Mouse (Mus musculus) yolk sac, embryonic 10.5 days (tissue): ENCODE results near the gene 2300009A05Rik.
A peak's percentile ranks its signal among the peaks of the same experiment; 100 is the strongest.

ENCODE experiments used
- DNase-seq: peaks from one replicate; pipeline ENCODE4 v3.0.0-alpha.2; 2017; ENCODE audit warnings: low spot score

2300009A05Rik gene

DNA sequence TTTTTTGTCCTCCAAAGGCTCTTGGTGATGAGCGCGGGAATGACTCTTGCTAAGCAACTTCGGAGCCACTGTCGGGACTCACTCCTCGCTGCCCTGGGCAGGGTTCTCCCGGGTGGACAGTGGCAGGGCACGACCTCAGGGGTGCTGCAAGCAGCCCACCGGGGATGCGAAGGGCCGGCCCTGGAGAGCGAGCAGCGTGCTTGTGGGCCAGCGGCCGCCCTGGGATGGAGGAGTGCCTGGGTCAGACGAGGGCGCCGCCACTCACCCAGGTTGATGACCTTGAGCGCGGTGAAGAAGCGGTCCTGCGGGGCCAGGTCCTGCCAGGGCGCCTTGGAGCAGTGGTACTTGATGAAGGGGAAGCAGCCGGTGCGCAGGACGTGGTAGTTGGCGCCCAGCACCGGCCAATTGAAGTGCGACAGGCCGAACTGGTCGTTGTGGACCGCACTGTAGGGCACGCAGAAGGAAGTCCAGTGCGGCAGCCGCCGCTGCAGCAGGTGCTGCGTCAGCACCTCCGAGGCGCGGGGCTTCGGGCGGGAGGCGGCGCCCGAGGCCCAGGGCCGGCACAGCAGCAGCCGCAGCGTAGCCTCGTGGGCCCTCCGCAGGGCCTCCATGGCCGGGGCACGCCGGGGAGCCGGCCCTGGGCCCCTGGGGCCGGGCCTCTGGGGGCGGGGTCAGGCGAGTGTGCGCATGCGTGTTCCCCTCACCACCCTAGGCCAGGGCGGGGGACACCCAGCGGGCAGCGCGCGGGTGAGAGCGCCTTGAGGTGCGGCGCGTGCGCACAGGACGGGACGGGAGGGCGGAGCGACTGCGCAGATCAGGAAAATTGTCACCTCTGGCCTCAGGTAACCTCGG, at the start of gene 2300009A05Rik:
Gene 2300009A05Rik, minus strand, starts transcription at position 636 of the 852 bp plus-strand sequence.
- DNase-seq = peak; percentile 97

DNA sequence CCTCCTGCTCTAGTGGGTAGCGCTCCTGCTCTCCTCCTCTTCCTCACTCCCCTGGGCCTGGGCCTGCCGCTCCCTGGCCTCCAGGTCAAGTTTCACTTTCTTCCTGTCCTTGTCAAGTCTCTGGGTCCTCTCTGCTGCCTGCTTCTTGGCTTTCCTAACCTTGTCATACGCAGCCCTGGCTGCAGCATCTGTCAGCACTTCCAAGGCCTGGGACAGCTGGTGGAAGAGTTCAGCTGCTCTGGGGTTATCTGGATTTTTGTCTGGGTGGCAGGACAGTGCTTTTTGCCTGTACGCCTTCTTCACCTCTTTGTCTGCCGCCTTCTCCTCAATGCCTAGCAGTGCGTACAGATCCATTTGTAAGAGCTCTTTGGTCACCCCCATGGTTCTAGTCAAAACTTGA, 44.6 kb upstream of the 2300009A05Rik start:
- DNase-seq = no peak

DNA sequence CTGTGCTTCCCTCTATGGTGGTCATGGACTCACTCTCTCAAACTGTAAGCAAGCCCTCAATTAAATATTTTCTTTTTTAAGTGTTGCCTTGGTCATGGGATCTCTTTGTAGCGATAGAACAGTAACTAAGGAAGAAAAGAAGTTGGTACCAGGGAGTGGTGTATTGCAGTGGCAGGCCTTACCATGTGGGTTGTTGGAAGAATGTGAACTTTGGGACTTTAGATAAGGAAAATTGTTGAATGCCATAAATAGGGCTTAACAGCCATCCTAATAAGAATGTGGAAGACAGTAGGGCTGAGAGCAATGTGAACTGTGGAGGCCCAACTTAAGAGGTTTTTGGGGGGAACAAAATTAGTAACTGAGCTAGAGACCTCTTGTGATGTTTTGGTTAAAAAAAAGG, 31.6 kb upstream of the 2300009A05Rik start:
- no peak for DNase-seq

DNA sequence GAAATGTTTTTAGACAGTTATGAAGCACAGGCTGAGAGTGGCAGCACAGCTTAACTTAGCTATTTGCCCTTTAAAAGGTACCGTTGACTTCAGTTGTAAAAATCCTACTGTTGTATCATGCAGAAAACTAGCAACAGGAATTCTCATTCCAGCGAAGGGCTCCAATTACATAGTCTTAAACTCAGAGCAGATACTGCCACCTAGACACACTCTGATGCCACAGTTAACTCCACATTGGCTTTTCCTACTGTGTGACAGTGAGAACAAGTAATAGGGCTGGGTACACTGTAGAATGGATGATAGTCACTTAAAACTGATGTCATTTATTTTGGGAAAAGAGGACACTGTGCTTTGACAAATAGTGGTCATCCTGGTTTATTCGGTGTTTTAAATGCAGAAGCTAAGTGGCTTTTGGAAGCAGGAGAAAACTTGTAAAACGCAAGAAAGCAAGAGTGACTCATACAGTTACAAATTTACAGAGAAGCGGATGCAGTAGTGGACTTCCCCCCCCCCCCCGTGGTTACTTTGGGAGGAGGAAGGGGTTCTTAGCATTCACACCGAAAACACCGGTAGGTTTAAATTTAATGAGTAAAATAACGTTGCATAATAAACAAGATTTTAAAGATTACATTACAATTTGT, 22.2 kb upstream of the 2300009A05Rik start:
- no peak for DNase-seq

DNA sequence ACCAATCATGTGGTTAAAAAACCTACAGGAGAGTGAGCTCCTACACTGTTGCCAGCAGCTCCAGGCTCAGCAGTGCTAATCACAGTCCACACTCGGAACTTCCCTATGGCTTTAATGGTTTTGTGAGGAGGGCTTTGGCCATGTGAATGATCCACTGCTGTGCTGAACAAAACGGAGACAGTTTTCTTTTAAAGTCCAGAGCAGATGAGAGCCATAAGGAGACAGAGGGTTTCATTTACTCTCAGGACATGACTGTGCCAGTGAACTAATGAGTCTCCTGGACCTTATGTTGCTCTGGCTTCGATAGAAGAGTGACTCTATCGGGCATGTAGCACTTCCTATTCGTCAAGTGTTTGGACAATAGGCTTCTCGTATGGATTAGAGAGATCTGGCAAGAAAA, 21.4 kb upstream of the 2300009A05Rik start:
- no peak for DNase-seq

DNA sequence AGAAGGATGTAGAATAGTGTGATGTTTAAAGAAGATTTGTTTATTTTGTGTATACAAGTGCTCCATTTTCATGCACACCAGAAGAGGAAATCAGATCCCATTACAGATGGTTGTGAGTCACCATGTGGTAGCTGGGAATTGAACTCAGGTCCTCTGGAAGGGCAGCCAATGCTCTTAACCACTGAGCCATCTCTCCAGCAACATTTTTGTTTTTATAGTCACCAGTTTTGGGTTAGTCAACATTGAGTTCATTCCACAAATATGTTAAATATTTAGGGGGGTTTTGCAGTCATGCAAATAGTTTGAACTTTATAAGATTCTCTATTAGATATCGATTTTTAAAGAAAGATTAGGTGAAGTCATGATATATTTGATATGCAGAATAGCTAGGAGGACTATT, 1.1 kb upstream of the 2300009A05Rik start:
- no peak for DNase-seq

DNA sequence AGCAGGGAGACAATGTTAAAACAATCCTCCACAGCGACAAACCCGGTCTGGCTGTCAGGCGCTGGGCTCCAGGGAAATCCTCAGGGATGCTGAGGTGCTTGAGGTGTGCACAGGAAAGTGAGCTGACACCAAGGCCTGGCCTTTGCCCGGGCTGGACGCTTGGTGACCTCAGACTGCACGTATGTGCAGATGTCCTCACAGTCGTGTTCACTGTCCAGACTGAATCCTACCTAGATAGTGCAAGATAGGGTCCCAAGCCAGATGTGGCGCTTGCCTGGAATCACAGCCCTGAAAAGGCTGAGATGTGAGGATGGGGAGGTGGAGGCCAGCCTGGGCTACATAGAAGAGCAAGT, 393 bp upstream of the 2300009A05Rik start:
- DNase-seq = no peak

DNA sequence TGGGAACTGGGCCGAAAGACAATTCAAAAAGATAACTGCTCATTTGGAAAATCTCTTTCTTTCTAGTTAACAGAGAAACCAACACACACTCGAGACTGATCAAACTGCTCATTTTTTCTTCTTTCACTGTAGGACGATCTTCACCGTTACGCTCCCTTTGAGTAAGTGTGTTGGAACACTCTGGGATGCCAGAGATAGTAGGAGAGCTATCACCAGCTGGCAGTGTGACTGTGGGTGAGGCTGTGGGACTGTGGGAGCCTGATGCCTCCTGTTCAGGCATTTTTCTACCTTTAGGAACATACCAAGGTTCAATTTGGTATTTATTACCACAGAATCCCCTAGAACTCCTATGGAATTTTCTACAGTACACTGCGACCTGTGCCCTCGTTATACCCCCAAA, 3.4 kb downstream of the 2300009A05Rik start:
- DNase-seq = no peak

DNA sequence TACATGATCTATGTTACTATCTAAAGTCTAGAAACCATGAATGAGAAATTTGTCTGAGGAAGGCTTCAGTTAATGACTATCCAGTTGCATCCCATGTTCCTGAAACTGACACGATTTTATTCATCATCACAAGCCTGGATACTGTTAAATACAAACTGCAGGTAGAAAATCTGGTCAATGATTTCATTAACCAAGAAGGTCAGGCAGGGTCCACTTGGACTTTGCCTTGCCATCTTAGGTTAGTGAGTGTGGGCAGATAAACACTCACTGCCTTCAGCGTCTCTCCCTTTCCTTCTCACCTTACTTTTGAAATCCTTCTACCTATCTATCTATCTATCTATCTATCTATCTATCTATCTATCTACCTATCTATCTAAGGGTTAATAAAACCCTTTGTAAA, 7.7 kb downstream of the 2300009A05Rik start:
- no peak for DNase-seq

DNA sequence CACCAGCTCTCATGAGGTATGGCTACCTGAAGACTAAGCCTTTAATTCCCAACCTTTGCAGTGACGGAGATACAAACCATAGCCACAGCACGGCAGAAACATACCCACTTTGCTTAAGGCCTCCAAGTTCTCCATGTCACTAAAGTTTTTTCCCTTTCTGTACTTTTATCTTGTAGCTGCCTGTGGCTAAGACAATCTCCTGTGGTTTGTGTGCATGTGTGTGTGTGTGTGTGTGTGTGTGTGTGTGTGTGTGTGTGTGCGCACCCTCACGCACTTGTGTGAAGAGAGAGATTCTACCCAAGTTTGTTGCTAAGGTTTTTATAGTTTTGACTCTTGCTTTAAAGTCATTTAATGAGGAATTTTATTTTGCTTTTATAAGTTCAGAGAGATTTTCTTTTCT, 16.3 kb downstream of the 2300009A05Rik start:
- no peak for DNase-seq

DNA sequence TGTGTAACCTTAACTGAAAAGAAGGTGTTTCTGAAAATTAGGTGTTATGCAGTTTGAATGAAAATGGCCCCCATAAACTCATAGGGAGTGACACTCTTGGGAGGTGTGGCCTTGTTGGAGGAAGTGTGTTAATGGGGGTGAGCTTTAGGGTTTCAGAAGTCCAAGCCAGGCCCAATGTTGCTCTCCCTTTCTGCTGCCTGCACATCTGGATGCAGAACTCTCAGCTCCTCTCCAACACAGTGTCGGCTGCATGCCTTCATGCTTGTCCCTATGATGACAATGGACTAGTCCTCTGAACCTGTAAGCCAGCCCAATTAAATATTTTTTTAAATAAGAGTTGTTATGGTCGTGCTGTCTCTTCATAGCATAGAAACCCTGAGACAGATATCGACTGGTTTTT, 18.7 kb downstream of the 2300009A05Rik start:
- no peak for DNase-seq

DNA sequence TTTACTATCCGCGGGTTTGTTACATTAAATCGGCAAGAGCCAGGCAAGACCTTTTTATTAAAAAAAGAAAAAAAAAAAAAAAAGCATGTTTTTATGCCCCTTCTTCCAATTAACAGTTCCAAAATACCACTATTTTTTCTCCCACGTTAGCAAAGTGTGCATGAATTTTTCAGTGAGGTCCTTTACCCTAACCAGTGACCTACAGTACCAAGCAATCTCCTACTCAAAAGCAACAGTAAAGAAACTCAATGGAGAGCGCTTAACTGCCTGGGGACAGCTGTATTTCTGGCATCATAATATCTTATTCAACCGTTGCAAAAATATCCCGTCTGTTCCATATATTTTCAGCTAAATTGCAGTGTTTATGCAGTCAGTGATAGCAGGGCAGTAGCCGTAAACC, 20.9 kb downstream of the 2300009A05Rik start:
- no peak for DNase-seq

DNA sequence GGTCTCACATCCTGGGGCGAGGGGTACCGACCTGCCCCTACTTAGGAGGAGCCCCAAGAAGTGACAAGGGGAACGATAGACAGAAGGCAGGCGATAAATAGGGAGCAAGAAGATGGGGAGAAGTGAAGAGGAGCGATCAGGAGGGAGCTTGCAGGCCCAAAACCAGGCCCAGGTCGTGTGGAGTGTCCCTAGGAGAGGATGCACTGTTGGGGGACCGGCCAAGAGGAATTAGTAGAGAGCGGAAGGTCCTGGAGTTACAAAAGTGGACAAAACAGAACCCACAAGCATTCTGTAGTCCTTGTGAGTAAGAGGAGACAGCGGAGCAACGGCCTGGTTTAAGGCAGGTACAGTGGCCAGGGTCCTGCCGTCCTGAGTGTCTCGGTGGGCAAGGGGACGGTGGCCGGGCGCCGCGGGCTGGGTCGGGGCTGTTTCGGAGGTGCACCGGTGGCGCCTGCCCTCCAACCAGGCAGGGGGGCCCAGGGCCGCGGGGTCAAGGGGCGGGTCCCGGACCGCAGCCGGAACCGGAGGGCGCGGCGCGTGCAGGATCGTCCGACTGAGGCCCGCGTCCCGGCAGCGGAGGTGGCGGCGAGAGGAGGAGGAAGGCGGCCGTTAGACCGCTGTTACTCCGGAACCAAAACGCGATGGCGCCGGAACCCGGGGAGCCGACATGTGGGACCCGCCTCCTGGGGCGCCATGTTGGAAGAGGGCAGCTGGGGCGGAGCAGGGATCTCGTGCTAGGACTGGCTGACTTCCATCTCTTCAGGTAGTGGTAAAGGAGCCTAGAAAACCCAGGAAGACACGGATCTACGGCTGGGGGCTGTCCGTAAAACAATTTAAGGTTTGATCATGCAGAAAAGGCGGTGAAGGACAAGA, 21.5 kb downstream of the 2300009A05Rik start, which contains the start of gene Map2k5:
Gene Map2k5, minus strand, starts transcription at position 633 of the 873 bp plus-strand sequence.
- DNase-seq = peak; percentile 92

DNA sequence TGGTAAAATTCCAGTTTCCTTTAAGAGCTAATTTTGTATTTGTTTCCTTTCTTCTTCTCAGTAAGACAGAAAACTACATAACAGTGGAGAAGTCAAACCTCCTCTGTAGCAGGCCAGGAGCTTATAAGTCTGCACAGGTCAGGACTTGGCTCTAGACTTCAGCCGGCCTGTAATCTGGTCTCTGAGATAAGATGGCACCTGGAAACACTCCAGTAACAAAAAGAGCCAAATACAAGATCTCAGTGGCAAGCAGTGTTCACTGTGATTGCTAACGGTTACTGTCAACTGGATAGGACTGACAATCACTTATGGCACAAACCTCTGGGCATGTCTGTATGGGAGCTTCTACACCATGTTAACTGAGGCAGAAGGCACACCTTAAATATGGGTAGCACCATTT, 25.7 kb downstream of the 2300009A05Rik start:
- no peak for DNase-seq

DNA sequence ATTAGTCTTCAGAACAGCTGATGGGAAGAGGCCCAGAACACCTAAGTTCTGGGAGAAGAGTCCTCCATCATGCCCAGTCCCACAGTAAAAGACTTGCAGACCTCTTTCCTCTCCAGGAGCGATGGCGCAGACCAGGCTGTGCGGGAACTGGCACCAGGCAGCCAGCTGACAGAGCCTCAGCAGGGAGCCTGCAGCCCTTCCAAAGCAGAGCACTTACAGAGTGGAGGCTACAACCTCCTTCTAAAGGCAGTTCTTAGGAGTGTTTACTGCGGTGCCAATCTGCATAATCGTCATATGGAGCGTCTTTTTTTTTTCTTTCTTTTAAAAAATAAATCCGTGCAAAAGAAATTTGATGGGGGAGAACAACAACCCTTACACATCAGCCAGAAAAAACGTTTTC, 26.5 kb downstream of the 2300009A05Rik start:
- no peak for DNase-seq

DNA sequence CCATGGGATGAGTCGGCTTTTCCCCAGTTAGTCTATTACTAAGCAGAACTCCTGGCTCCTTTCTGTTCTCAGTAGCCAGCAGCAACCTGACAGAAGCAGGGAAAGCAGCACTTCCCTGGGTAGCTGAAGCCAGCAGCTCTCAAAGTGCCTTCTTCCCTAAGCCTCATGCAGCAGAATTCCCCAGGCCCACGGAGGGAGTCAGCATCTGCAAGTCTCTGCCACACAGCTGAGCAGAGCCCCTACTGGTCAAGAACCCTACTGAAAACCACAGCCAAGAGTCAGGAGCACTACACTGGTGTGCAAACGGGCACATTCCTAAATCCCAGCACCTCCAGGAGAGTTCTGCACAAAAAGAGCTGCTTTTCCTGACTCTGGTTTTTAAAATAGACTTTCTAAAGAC, 38.6 kb downstream of the 2300009A05Rik start:
- no peak for DNase-seq

DNA sequence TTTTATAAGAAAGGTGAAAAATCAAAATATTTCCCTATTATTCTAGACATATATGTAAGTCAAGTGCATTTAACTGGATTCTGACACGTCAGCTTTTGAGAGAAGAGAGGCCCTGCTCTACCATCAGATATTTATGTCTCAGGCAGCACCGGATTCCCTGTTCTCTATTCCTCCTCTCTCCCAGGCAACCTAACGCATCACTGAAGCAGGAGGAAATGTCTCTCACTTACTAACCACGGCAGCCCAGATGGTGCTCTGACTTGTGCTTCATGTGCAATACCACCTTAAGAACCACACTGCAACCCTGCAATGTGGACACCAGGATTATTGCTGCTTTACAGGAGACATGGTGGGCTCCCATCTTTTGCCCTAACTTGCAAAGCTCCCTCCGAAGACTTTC, 40.0 kb downstream of the 2300009A05Rik start:
- no peak for DNase-seq

DNA sequence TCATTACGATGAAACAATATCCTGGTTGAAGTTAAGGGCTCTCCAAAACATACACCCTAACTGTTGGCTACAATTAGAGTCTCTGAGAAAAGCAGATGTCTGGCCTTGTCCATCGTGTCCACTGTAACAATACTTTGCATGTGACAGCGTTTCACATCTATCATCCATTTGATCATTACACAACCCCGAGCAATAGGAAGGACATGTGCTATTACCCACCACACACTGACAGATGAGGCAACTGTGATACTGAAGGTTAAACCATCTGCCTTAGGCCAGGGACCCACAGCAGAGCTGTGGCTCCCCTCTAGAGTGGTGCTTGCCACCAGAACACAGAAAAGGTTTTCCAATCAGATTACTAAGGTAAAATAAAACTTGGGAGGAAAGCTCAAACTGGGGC, 42.3 kb downstream of the 2300009A05Rik start:
- DNase-seq = no peak

DNA sequence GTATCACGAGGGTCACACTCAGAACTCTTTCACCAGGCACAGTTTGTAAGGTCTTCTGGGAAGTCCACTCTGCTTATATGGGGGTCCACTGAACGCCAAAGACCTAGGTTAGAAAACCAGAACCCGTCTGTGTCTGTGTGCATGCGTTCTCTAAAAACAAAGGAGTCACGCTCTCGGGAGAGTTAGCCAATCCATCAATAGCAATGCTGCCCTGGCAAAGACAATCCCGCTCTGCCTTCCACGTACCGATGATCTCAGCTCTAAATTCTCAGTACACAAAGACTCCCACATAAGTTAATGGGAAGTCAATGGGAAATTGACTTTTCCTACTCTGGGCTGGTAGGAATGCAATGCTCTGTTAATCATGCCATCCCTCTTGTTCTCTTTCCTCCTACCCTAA, 42.8 kb downstream of the 2300009A05Rik start:
- DNase-seq = no peak

DNA sequence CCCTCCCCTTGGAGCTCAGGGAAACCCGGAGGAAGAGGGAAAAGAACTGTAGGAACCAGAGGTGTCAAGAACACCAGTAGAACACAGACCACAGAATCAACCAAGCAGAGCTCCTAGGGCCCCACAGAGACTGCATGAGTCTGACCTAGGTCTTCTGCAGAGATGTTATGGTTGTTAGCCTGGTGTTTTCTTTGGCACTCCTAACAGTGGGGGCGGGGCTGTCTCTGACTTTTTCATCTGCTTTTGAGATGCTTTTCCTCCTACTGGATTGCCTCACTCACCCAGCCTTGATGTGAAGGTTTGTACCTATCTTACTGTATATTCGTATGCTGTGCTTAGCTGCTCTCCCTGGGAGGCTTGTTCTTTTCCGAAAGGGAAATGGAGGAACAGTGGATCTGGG, 44.9 kb downstream of the 2300009A05Rik start:
- no peak for DNase-seq

DNA sequence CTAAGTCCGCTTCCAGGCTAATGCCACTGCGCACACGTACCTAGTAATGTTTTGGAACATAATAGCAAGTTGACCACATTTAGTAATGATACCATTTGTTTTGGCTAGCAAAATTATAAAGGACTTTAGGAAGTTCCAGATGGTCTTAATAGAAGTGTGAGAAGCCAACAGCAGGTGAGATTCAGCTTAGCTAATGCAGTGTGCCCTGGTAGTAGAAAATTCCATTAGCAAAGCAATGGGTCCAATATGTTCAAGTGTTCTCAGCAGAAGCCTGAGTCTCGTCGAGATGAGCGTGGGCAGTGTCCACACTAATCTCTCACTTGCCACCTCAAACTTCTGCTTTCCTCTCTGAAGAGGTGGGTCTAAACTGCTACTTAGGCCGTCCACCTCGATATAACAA, 49.0 kb downstream of the 2300009A05Rik start:
- no peak for DNase-seq

DNA sequence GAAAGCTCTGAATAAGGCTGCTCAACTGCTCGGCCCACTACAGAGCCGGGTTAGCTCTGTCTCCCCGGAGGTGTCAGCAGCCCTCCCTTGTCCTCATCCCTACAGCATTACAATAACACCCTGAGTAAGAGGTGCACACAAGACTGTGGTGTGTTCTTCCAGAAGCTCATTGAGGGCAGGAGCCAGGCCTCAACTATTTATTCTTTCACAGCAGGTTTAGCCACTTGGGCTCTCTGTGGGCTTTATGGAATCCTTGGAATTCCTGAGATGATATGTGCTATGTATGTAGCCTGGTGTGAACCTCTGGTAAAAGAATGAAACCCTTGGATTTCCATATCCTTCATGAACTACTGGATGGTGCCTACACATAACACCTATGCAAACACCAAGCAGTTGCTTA, 49.8 kb downstream of the 2300009A05Rik start:
- DNase-seq = no peak

DNA sequence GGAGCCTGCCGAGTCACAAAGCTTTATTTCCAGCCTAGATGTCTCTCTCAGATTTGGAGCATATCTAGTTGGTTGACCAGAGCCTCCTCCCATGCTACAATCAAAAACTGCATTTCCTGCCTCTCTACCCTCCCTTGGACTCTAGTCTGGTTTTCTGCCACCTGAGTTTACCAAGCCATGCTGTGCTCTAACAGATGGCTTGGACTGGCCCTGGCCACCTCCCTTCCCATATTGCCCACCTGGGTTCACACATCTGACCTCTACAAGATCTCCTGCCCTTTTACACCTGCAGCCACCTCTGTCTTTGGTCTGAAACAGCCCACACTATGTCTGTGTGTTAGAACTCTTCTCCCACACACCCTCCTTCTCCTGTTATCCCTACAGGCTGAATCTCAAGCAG, 50.9 kb downstream of the 2300009A05Rik start:
- DNase-seq = no peak
